Mouse (Mus musculus) cerebellum, adult 2 months (tissue): Measurements from ENCODE around the gene Gm20741. TPM values are rescaled to one million over a fixed set of nuclear protein-coding genes. Genes with fewer than 3 reads are reported as not detected.

ENCODE experiments used
- DNase-seq, 2 experiments: peaks; one replicate each; pipeline ENCODE4 v3.0.0; 2021
- H3K27ac ChIP-seq: fragments of 200-500 bp; 2 replicates; pipeline ENCODE4 v1.5.1; 2012; ENCODE audit warnings: low read length, control low read depth, inconsistent platforms; ENCODE audit not compliant: insufficient read depth
- H3K27me3 ChIP-seq: fragments of 200-500 bp; 2 replicates; pipeline ENCODE4 v1.6.1; 2012; ENCODE audit warnings: inconsistent platforms, mild to moderate bottlenecking, low read length, moderate library complexity; ENCODE audit not compliant: control insufficient read depth, insufficient read depth
- H3K4me1 ChIP-seq: fragments of 200-500 bp; 2 replicates; pipeline ENCODE4 v1.6.1; 2011; ENCODE audit warnings: low read length; ENCODE audit not compliant: control insufficient read depth, insufficient read depth
- H3K4me3 ChIP-seq: fragments of 200-500 bp; replicated peaks from 2 replicates; pipeline ENCODE3; 2011; ENCODE audit warnings: mild to moderate bottlenecking, low read depth, low read length, control low read depth; ENCODE audit not compliant: insufficient read depth
- CTCF ChIP-seq: fragments of 200-500 bp; IDR thresholded peaks from 2 replicates; pipeline ENCODE4 v1.5.1; 2011; ENCODE audit warnings: low read depth, mild to moderate bottlenecking, control low read depth, low read length, moderate library complexity, borderline replicate concordance; ENCODE audit not compliant: insufficient read depth
- POLR2A ChIP-seq: fragments of 200-500 bp; IDR thresholded peaks from 2 replicates; pipeline ENCODE4 v1.6.1; 2011; ENCODE audit warnings: low read length, control low read depth, borderline replicate concordance; ENCODE audit not compliant: insufficient read depth
- WGBS: fragments of 180-500 bp; shearing (Covaris S2); methylation state at CpG from one replicate; pipeline ENCODE4 v1.1.7; 2018; 5-methylcytosine and 5-hydroxymethylcytosine counted together
- polyA plus RNA-seq: library from polyadenylated mRNA; depleted of rRNA; stranded (reverse); fragments of >200 nt; gene quantifications from 2 replicates; pipeline ENCODE4 v1.2.3, GENCODE M21; 2012; rRNA removed

Gene Gm20741
- polyA plus RNA-seq, 1 experiment, result not detected

- no peak overlapping the region for H3K27ac ChIP-seq
- H3K4me1 ChIP-seq, result no peaks in the 10 kb centered on the region
- no peaks in the 10 kb centered on the region for H3K27me3 ChIP-seq
- DNase-seq, result no peak
- H3K4me3 ChIP-seq, result no peak overlapping the region
- WGBS, result 15% methylated on average over 2 of the region's 2 CpGs
- TF ChIP-seq POLR2A, result no peak
- TF ChIP-seq CTCF, result no peak
These were observed 25.2 kb downstream of the Gm20741 start for GRCm38 (mm10) chr16:88786786-88787185.

GRCm38 (mm10) chr16:88777596-88777995 is 34.4 kb downstream of the Gm20741 start, which contains the start of gene Gm5965:
TSS of gene Gm5965 (plus strand) at chr16:88777896.
- Histone ChIP-seq H3K4me3 (no peak within 1 kb of the TSS), H3K27ac (no peak within 1 kb of the TSS), H3K27me3 (no peaks in the 10 kb centered on the region), H3K4me1 (no peaks in the 10 kb centered on the region)
- 77% methylated on average over 6 of the region's 6 CpGs for WGBS
- no peak for DNase-seq
- TF ChIP-seq CTCF (no peak), POLR2A (no peak)

GRCm38 (mm10) chr16:88774106-88774505 is 37.9 kb downstream of the Gm20741 start, which contains the start of gene 2310057N15Rik:
TSS of gene 2310057N15Rik (minus strand) at chr16:88774206.
- DNase-seq, result no peak
- 73% methylated on average over 2 of the region's 2 CpGs for WGBS
- H3K27me3 ChIP-seq, result no peaks in the 10 kb centered on the region

More at GRCm38 (mm10) chr16:88774106-88774505, 37.9 kb downstream of the Gm20741 start, which contains the start of gene 2310057N15Rik:
- H3K27ac ChIP-seq, result no peak within 1 kb of the TSS
- TF ChIP-seq CTCF, result no peak
- no peak for TF ChIP-seq POLR2A
- H3K4me3 ChIP-seq, result no peak within 1 kb of the TSS
- H3K4me1 ChIP-seq, result no peaks in the 10 kb centered on the region

Other genes with a start within 250 kb of the Gm20741 start
- gene Cldn8, start 249.0 kb downstream of the Gm20741 start, polyA plus RNA-seq, result not detected in 2 replicates
- not detected in 2 replicates for gene Krtap24-1, start 199.9 kb downstream of the Gm20741 start, polyA plus RNA-seq
- not detected in 2 replicates for gene 2310079G19Rik, start 184.6 kb downstream of the Gm20741 start, polyA plus RNA-seq
- not detected in 2 replicates for gene Krtap26-1, start 164.4 kb downstream of the Gm20741 start, polyA plus RNA-seq
- gene Krtap27-1, start 140.5 kb downstream of the Gm20741 start, polyA plus RNA-seq, result not detected in 2 replicates
- not detected in 2 replicates for gene 2310061N02Rik, start 104.3 kb downstream of the Gm20741 start, polyA plus RNA-seq
- not detected in 2 replicates for gene Krtap13-1, start 83.4 kb downstream of the Gm20741 start, polyA plus RNA-seq
- gene Krtap13, start 60.6 kb downstream of the Gm20741 start, polyA plus RNA-seq, result not detected in 2 replicates
- not detected in 2 replicates for gene 2310034C09Rik, start 53.4 kb downstream of the Gm20741 start, polyA plus RNA-seq
- not detected in 2 replicates for gene 2310057N15Rik, start 38.0 kb downstream of the Gm20741 start, polyA plus RNA-seq
- gene Gm5965, start 34.3 kb downstream of the Gm20741 start, polyA plus RNA-seq, result not detected in 2 replicates
- gene Krtap15, start 8.0 kb upstream of the Gm20741 start, polyA plus RNA-seq, result not detected in 2 replicates
- not detected in 2 replicates for gene Krtap14, start 13.9 kb upstream of the Gm20741 start, polyA plus RNA-seq
- gene Krtap19-1, start 57.2 kb upstream of the Gm20741 start, polyA plus RNA-seq, result not detected in 2 replicates
- gene Krtap19-2, start 62.0 kb upstream of the Gm20741 start, polyA plus RNA-seq, result not detected in 2 replicates
- gene Krtap19-3, start 65.8 kb upstream of the Gm20741 start, polyA plus RNA-seq, result not detected in 2 replicates
- not detected in 2 replicates for gene Krtap19-4, start 72.9 kb upstream of the Gm20741 start, polyA plus RNA-seq
- not detected in 2 replicates for gene Krtap19-5, start 84.2 kb upstream of the Gm20741 start, polyA plus RNA-seq
- gene Krtap19-9b, start 120.0 kb upstream of the Gm20741 start, polyA plus RNA-seq, result not detected in 2 replicates
- not detected in 2 replicates for gene Krtap16-3, start 150.7 kb upstream of the Gm20741 start, polyA plus RNA-seq
- not detected in 2 replicates for gene Krtap22-2, start 198.5 kb upstream of the Gm20741 start, polyA plus RNA-seq
- not detected in 2 replicates for gene Gm10229, start 203.1 kb upstream of the Gm20741 start, polyA plus RNA-seq
- not detected in 2 replicates for gene Krtap6-1, start 219.5 kb upstream of the Gm20741 start, polyA plus RNA-seq
- not detected in 2 replicates for gene Gm10228, start 229.3 kb upstream of the Gm20741 start, polyA plus RNA-seq
- not detected in 2 replicates for gene Krtap6-5, start 235.7 kb upstream of the Gm20741 start, polyA plus RNA-seq